Mouse (Mus musculus): ENCODE measurements around the gene Stard10. TPM values are rescaled to one million over a fixed set of nuclear protein-coding genes. Genes with fewer than 3 reads are reported as not detected.

Gene Stard10
- polyA plus RNA-seq, 1 experiment from 2014 or later: 6.8 TPM

DNA sequence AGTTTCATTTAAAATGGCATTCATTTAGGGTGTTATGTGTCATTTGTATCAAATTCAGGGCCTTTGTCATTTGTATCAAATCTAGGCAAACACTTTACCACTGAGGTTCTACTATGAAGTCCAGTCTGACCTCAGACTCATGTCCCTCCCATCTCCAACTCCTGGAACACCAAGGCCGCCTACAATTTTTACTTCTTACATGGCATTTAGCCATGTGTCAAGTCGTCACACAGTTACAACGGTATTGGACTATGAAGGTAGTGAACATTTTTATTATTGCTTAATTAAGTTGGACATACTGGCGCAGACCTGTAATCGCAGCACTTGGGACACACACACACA is 6.9 kb upstream of the Stard10 start:
- Histone ChIP-seq H3K27me3 (0 out of 2 replicates have a peak, but pooled peaks cover 10% of the 10 kb centered on the region), H3K9me3 (no peaks in the 10 kb centered on the region), H3K36me3 (no peaks in the 10 kb centered on the region), H3K27ac (peak overlapping the region; percentile 87), H3K4me3 (replicated peaks) (peak overlapping the region; percentile 65), H3K4me1 (replicated peaks) (peaks cover 3% of the 10 kb centered on the region; the same call in 1 of the 2 replicates), H3K4me2 (replicated peaks) (peak overlapping the region; percentile 57), H3K9ac (replicated peaks) (peak overlapping the region; percentile 70)
- 38% methylated on average over 5 of the region's 5 CpGs for WGBS
- ATAC-seq: no peak; the same call in 1 of the 2 replicates

DNA sequence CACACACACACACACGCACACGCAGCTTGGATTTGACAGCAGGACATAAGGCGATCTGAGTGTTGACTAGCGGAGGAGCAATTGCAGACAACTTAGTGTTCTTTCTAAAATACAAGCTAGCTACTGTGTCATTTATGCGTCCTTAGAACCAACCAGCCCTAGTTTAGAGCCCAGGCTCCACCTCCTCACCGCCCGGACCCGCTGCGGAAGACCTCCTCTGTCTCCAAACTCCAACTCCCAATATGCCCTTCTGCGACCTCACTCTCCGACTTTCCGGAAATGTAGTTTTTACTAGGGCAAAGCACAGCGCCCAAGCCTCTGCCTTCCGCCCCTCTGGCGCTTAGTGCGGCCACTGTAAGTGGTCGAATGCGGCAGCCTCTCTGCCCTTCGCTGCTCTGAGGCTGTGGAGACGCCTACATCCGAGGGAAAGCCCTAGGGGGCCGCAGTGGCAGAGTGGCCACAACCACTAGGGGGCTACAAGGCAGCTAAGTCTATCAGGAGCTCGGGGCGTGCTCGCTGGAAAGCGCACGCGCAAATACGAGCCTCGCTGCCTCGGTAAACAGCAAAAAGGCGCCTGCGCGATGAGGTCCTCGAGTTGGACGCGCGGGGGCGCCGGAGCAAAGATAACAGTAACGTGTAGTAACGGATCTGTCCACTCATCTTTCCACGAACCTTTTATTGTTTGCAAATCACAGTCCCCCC is 6.4 kb upstream of the Stard10 start:
- Histone ChIP-seq H3K27me3 (0 out of 2 replicates have a peak, but pooled peaks cover 10% of the 10 kb centered on the region), H3K9ac (replicated peaks) (peak overlapping the region; percentile 70), H3K4me2 (replicated peaks) (peak overlapping the region; percentile 57), H3K27ac (peak overlapping the region; percentile 87), H3K36me3 (no peaks in the 10 kb centered on the region), H3K9me3 (no peaks in the 10 kb centered on the region), H3K4me1 (replicated peaks) (peaks cover 3% of the 10 kb centered on the region; the same call in 1 of the 2 replicates), H3K4me3 (replicated peaks) (peak overlapping the region; percentile 65)
- ATAC-seq: peak; percentile 98
- under 1% methylated on average over 43 of the region's 43 CpGs for WGBS

DNA sequence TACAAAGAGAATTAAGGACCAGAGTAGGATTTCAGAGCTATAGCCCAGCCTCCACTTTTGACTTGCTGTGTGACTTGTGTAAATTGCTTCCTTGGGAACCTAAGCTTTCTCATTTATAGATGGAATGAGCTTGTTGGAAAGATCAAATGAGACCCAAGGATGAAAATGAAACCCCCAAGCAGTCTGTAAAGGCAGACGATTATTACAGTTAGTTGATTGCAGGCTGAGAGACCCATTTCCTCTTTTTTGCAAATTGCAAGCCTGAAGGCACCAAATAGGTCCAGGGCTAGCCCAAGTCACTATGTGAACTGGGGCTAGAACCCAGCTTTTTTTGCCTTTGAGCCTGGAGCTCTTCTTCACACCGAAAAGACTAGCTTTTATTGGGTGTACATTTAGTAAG is 5.8 kb upstream of the Stard10 start:
- Histone ChIP-seq H3K4me2 (replicated peaks) (peak overlapping the region; percentile 57), H3K9me3 (no peaks in the 10 kb centered on the region), H3K36me3 (no peaks in the 10 kb centered on the region), H3K4me1 (replicated peaks) (peaks cover 3% of the 10 kb centered on the region; the same call in 1 of the 2 replicates), H3K27me3 (0 out of 2 replicates have a peak, but pooled peaks cover 10% of the 10 kb centered on the region), H3K9ac (replicated peaks) (no peak overlapping the region), H3K4me3 (replicated peaks) (0 out of 2 replicates have a peak overlapping the region, but pooled peaks have one; percentile 65), H3K27ac (peak overlapping the region; percentile 10; the same call in 1 of the 2 replicates)
- 42% methylated on average over 2 of the region's 2 CpGs for WGBS
- no peak for ATAC-seq

DNA sequence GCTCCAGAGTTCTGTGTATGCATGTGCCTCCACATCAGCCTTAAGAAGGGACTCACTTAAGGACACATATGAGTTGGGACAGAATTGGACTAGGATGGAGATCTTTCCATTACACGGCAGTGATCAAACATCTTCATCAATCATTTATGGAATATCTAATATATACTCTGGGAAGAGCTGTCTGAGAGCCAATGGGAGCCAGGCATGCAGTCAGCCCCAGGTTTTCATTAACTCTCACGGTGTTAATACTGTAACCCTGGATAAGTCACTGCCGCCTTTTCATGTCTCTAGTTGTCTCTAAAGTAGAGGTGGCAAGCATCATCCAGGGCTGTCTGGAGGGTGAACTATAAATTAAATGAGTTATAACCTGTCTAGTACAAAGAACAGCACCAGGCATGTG is 3.9 kb upstream of the Stard10 start:
- peaks cover 3% of the 10 kb centered on the region; the same call in 1 of the 2 replicates for H3K4me1 ChIP-seq (replicated peaks)
- ATAC-seq: no peak
- WGBS: 77% methylated on average over 3 of the region's 3 CpGs
- H3K9me3 ChIP-seq: no peaks in the 10 kb centered on the region
- no peak overlapping the region for H3K4me3 ChIP-seq (replicated peaks)
- no peak overlapping the region for H3K4me2 ChIP-seq (replicated peaks)
- no peak overlapping the region for H3K9ac ChIP-seq (replicated peaks)
- H3K27ac ChIP-seq: no peak overlapping the region
- no peaks in the 10 kb centered on the region for H3K36me3 ChIP-seq
- H3K27me3 ChIP-seq: 0 out of 2 replicates have a peak, but pooled peaks cover 10% of the 10 kb centered on the region

- Histone ChIP-seq H3K4me1 (replicated peaks) (peaks cover 3% of the 10 kb centered on the region; the same call in 1 of the 2 replicates), H3K27ac (no peak overlapping the region), H3K27me3 (peaks cover 13% of the 10 kb centered on the region), H3K36me3 (no peaks in the 10 kb centered on the region), H3K9me3 (no peaks in the 10 kb centered on the region), H3K9ac (replicated peaks) (no peak overlapping the region), H3K4me3 (replicated peaks) (no peak overlapping the region), H3K4me2 (replicated peaks) (no peak overlapping the region)
- WGBS: 67% methylated on average over 5 of the region's 5 CpGs
- ATAC-seq: no peak
These were observed 2.5 kb upstream of the Stard10 start for GRCm38 (mm10) chr7:101314396-101314795.

DNA sequence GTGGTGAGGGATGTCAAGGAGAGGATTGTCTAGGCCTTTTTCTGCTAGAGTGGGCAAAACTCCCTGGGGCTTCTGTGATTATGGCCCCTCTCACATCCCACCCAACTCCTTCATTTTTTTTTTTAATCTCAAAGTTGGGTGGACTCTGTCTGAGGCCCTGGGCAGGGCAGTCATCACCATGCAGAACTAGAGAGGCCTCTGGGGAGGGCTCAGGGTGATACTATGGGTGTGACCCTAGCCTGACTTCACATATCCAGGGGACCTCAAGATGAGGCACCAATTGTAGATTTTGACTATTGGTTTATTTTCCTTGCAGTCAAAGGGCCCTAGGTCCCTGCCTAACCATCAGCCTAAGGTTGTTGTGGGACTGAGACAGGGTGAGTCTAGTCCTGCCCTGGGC is 1.2 kb upstream of the Stard10 start:
- no peaks in the 10 kb centered on the region for H3K36me3 ChIP-seq
- H3K9ac ChIP-seq (replicated peaks): no peak overlapping the region
- H3K27me3 ChIP-seq: peaks cover 24% of the 10 kb centered on the region
- peaks cover 4% of the 10 kb centered on the region; the same call in 1 of the 2 replicates for H3K4me1 ChIP-seq (replicated peaks)
- H3K27ac ChIP-seq: no peak overlapping the region
- no peak overlapping the region for H3K4me3 ChIP-seq (replicated peaks)
- H3K9me3 ChIP-seq: no peaks in the 10 kb centered on the region
- H3K4me2 ChIP-seq (replicated peaks): no peak overlapping the region
- no peak for ATAC-seq

- Histone ChIP-seq H3K4me1 (replicated peaks) (peaks cover 9% of the 10 kb centered on the region), H3K27ac (no peak overlapping the region), H3K4me2 (replicated peaks) (no peak overlapping the region), H3K9ac (replicated peaks) (no peak overlapping the region), H3K36me3 (no peaks in the 10 kb centered on the region), H3K9me3 (no peaks in the 10 kb centered on the region), H3K4me3 (replicated peaks) (no peak overlapping the region), H3K27me3 (peaks cover 24% of the 10 kb centered on the region)
- 77% methylated on average over 6 of the region's 6 CpGs for WGBS
- no peak for ATAC-seq
These were observed 290 bp upstream of the Stard10 start for GRCm38 (mm10) chr7:101316591-101317001.

GRCm38 (mm10) chr7:101318848-101319247 is 2.0 kb downstream of the Stard10 start:
- Histone ChIP-seq H3K9me3 (no peaks in the 10 kb centered on the region), H3K27me3 (peaks cover 38% of the 10 kb centered on the region), H3K4me3 (replicated peaks) (no peak overlapping the region), H3K27ac (no peak overlapping the region), H3K9ac (replicated peaks) (no peak overlapping the region), H3K4me1 (replicated peaks) (peaks cover 18% of the 10 kb centered on the region), H3K4me2 (replicated peaks) (no peak overlapping the region), H3K36me3 (no peaks in the 10 kb centered on the region)
- 71% methylated on average over 4 of the region's 4 CpGs for WGBS
- no peak for ATAC-seq

DNA sequence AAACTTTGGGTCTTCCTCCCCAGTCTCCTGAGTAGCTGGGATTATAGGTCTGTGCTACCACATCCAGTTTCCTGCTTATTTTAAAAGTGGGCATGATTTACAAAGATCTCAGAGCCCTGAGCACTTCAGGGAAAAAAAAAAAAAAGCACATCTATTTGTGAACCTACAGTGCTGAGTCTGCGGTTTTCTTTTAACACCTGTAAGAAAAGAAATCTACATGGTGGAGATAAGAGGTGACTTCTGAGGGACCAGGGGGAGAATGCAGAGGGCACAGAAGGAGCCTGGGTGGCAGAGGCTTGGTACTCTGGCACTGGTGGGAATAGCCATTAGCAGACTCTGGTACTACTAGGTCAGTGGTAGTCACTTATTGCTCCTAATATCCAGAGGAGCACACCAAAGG is 2.9 kb downstream of the Stard10 start:
- 81% methylated on average over 1 of the region's 1 CpGs for WGBS
- Histone ChIP-seq H3K27me3 (peaks cover 38% of the 10 kb centered on the region), H3K27ac (no peak overlapping the region)

GRCm38 (mm10) chr7:101320399-101321217 is 3.7 kb downstream of the Stard10 start:
- Histone ChIP-seq H3K36me3 (no peaks in the 10 kb centered on the region), H3K4me2 (replicated peaks) (peak overlapping the region; percentile 96), H3K9ac (replicated peaks) (peak overlapping the region; percentile 79), H3K27ac (no peak overlapping the region), H3K27me3 (peaks cover 38% of the 10 kb centered on the region), H3K4me3 (replicated peaks) (peak overlapping the region; percentile 75), H3K9me3 (no peaks in the 10 kb centered on the region), H3K4me1 (replicated peaks) (peaks cover 18% of the 10 kb centered on the region)
- WGBS: 4% methylated on average over 29 of the region's 37 CpGs
- peak; percentile 82 for ATAC-seq

More for the DNA sequence above, 2.9 kb downstream of the Stard10 start:
- H3K36me3 ChIP-seq: no peaks in the 10 kb centered on the region
- H3K9me3 ChIP-seq: no peaks in the 10 kb centered on the region
- H3K9ac ChIP-seq (replicated peaks): no peak overlapping the region
- H3K4me1 ChIP-seq (replicated peaks): peaks cover 18% of the 10 kb centered on the region
- H3K4me2 ChIP-seq (replicated peaks): no peak overlapping the region
- no peak overlapping the region for H3K4me3 ChIP-seq (replicated peaks)
- ATAC-seq: no peak

GRCm38 (mm10) chr7:101321218-101321827 is 4.4 kb downstream of the Stard10 start:
- ATAC-seq: peak; percentile 73
- H3K27me3 ChIP-seq: peaks cover 38% of the 10 kb centered on the region
- H3K36me3 ChIP-seq: no peaks in the 10 kb centered on the region

More at GRCm38 (mm10) chr7:101321218-101321827, 4.4 kb downstream of the Stard10 start:
- Histone ChIP-seq H3K9me3 (no peaks in the 10 kb centered on the region), H3K4me3 (replicated peaks) (peak overlapping the region; percentile 75), H3K4me1 (replicated peaks) (peaks cover 18% of the 10 kb centered on the region), H3K9ac (replicated peaks) (peak overlapping the region; percentile 79), H3K4me2 (replicated peaks) (peak overlapping the region; percentile 96), H3K27ac (no peak overlapping the region)
- WGBS: under 1% methylated on average over 60 of the region's 61 CpGs
